26 mouse cellular contexts compared by ENCODE assay signal in the genomic region with DNA sequence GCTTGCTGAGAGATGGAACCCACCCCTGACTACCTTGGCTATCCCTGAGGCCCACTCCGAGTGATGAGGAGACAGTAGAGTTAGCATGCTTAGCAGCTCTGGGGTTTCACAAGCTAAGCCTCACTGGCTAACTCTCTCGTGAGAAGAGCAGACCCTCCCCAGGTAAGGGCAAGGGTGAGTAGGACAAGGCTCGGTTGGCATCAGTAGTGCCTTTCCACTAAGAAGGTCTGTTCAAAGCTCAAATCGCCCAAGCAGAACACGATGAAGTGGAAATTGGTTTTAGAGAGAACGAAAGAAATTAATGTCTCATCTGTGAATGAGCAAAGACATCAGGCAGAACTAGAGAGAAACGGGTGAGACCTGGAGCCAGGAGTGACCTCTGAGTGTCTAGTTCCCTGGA. TPM values are rescaled to one million over a fixed set of nuclear protein-coding genes. Genes with fewer than 3 reads are reported as not detected.
A peak's percentile ranks its signal among the peaks of the same experiment; 100 is the strongest.
DNase-seq lines count a peak whose midpoint lies in the region; ATAC-seq and TF ChIP-seq lines count a peak whose summit lies in the region.
"Had no signal": no experiment of that assay in that cellular context is flagged by ENCODE, and none has a peak within 500 bp of the region (broad histone marks: within the 10 kb centered on the region; RNA-seq: fewer than 3 reads in every experiment).

No protein-coding gene starts in this region.

- no peaks in the 10 kb centered on the region for H3K9me3 ChIP-seq in kidney, embryonic 14.5 days (ENCODE audit: control insufficient read depth, low read length)
- no peaks in the 10 kb centered on the region for H3K9me3 ChIP-seq in kidney, embryonic 15.5 days (replicated peaks)
- H3K9me3 ChIP-seq in kidney, postnatal 0 days (replicated peaks; ENCODE audit: low read length) = no peaks in the 10 kb centered on the region
- H3K9me3 ChIP-seq in neural tube, embryonic 11.5 days (ENCODE audit: control insufficient read depth, low read length) = no peaks in the 10 kb centered on the region
- H3K9me3 ChIP-seq: embryonic facial prominence, embryonic 10.5 days; embryonic facial prominence, embryonic 12.5 days; forebrain, embryonic 13.5 days; G1E had no signal

- no peaks in the 10 kb centered on the region for H3K27me3 ChIP-seq in kidney, adult 2 months (replicated peaks; ENCODE audit: control insufficient read depth, insufficient read depth, low read length)
- no peaks in the 10 kb centered on the region for H3K27me3 ChIP-seq in kidney, embryonic 14.5 days (ENCODE audit: control insufficient read depth, insufficient read depth, low read length)
- no peaks in the 10 kb centered on the region for H3K27me3 ChIP-seq in kidney, embryonic 15.5 days
- no peaks in the 10 kb centered on the region for H3K27me3 ChIP-seq in kidney, postnatal 0 days (ENCODE audit: insufficient read depth, low read length)
- H3K27me3 ChIP-seq in neural tube, embryonic 11.5 days (ENCODE audit: control insufficient read depth, insufficient read depth, low read length) = no peaks in the 10 kb centered on the region
- H3K27me3 ChIP-seq: Patski had no signal

- H3K4me3 ChIP-seq in kidney, adult 2 months (ENCODE audit: insufficient read depth, low read depth, low read length) = no peak overlapping the region
- no peak overlapping the region for H3K4me3 ChIP-seq in kidney, embryonic 14.5 days (ENCODE audit: low read length)
- H3K4me3 ChIP-seq in kidney, embryonic 15.5 days (replicated peaks) = no peak overlapping the region
- no peak overlapping the region for H3K4me3 ChIP-seq in kidney, postnatal 0 days (replicated peaks; ENCODE audit: low read depth, low read length)
- H3K4me3 ChIP-seq in neural tube, embryonic 11.5 days (ENCODE audit: low read depth, low read length) = no peak overlapping the region
- H3K4me3 ChIP-seq: embryonic facial prominence, embryonic 10.5 days; embryonic facial prominence, embryonic 12.5 days; forebrain, embryonic 13.5 days had no signal

- no peak overlapping the region for H3K27ac ChIP-seq in kidney, adult 2 months (ENCODE audit: insufficient read depth, low read depth, low read length)
- no peak overlapping the region for H3K27ac ChIP-seq in kidney, embryonic 14.5 days (ENCODE audit: low read depth, low read length)
- 0 out of 2 replicates have a peak overlapping the region, but pooled peaks have one; percentile 3 for H3K27ac ChIP-seq in kidney, embryonic 15.5 days
- no peak overlapping the region for H3K27ac ChIP-seq in kidney, postnatal 0 days
- 0 out of 2 replicates have a peak overlapping the region, but pooled peaks have one; percentile 14 for H3K27ac ChIP-seq in neural tube, embryonic 11.5 days (ENCODE audit: low read depth, low read length)
- H3K27ac ChIP-seq: embryonic facial prominence, embryonic 10.5 days; embryonic facial prominence, embryonic 12.5 days; forebrain, embryonic 13.5 days had no signal

- 44% methylated on average over 7 of the region's 7 CpGs for WGBS in kidney, adult 2 months
- WGBS in kidney, embryonic 14.5 days = 55% methylated on average over 7 of the region's 7 CpGs
- WGBS in kidney, embryonic 15.5 days = 50% methylated on average over 7 of the region's 7 CpGs
- WGBS in kidney, postnatal 0 days = 52% methylated on average over 7 of the region's 7 CpGs
- WGBS in neural tube, embryonic 11.5 days = 82% methylated on average over 7 of the region's 7 CpGs

- no peak for ATAC-seq in kidney, embryonic 14.5 days (ENCODE audit: low FRiP score, low TSS enrichment)
- no peak; the same call in 1 of the 2 replicates for ATAC-seq in kidney, embryonic 15.5 days (replicated peaks; ENCODE audit: low FRiP score)
- ATAC-seq in kidney, postnatal 0 days (replicated peaks; ENCODE audit: low FRiP score, low read depth) = 0 out of 2 replicates have a peak, but pooled peaks have one; percentile 40
- ATAC-seq in neural tube, embryonic 11.5 days (ENCODE audit: insufficient read depth, low FRiP score, low TSS enrichment) = no peak
- ATAC-seq: activated CD4-positive, CD25-positive, alpha-beta regulatory T cell, adult 4 months; CD4-positive, CD25-positive, alpha-beta regulatory T cell, adult 4 months; forebrain, embryonic 13.5 days; Patski had no signal

- TF ChIP-seq CTCF in kidney, adult 2 months (conservative IDR thresholded peaks at IDR 0.05; ENCODE audit: insufficient read depth, insufficient read length, low read depth, low read length) = no peak
- no peak for TF ChIP-seq CTCF in kidney, postnatal 0 days (IDR thresholded peaks at IDR 0.05; ENCODE audit: low read depth)

- H3K9ac ChIP-seq in kidney, embryonic 14.5 days (ENCODE audit: low read depth, low read length) = no peak overlapping the region
- H3K9ac ChIP-seq in kidney, embryonic 15.5 days = no peak overlapping the region
- H3K9ac ChIP-seq in kidney, postnatal 0 days (ENCODE audit: low read depth, low read length) = no peak overlapping the region
- H3K9ac ChIP-seq in neural tube, embryonic 11.5 days (ENCODE audit: low read length) = no peak overlapping the region
- H3K9ac ChIP-seq: embryonic facial prominence, embryonic 12.5 days; forebrain, embryonic 13.5 days had no signal

- peaks cover 20% of the 10 kb centered on the region for H3K4me1 ChIP-seq in kidney, adult 2 months (ENCODE audit: control insufficient read depth, insufficient read depth, low read length)
- no peaks in the 10 kb centered on the region for H3K4me1 ChIP-seq in kidney, embryonic 14.5 days (ENCODE audit: control insufficient read depth, insufficient read depth, low read length)
- peaks cover 28% of the 10 kb centered on the region for H3K4me1 ChIP-seq in kidney, embryonic 15.5 days
- H3K4me1 ChIP-seq in kidney, postnatal 0 days (replicated peaks; ENCODE audit: insufficient read depth, low read length) = peaks cover 9% of the 10 kb centered on the region; the same call in 1 of the 2 replicates
- no peaks in the 10 kb centered on the region for H3K4me1 ChIP-seq in neural tube, embryonic 11.5 days (ENCODE audit: control insufficient read depth, insufficient read depth, low read length)
- H3K4me1 ChIP-seq: embryonic facial prominence, embryonic 12.5 days had no signal

- H3K4me2 ChIP-seq in kidney, embryonic 14.5 days (replicated peaks; ENCODE audit: low read depth, low read length) = no peak overlapping the region; the same call in 1 of the 2 replicates
- H3K4me2 ChIP-seq in kidney, embryonic 15.5 days = no peak overlapping the region
- H3K4me2 ChIP-seq in kidney, postnatal 0 days (ENCODE audit: low read length) = no peak overlapping the region
- no peak overlapping the region for H3K4me2 ChIP-seq in neural tube, embryonic 11.5 days (ENCODE audit: low read depth)
- H3K4me2 ChIP-seq: embryonic facial prominence, embryonic 12.5 days; forebrain, embryonic 13.5 days had no signal

- H3K36me3 ChIP-seq in kidney, adult 2 months (ENCODE audit: control insufficient read depth, insufficient read depth, low read length) = no peaks in the 10 kb centered on the region
- no peaks in the 10 kb centered on the region for H3K36me3 ChIP-seq in kidney, embryonic 14.5 days (ENCODE audit: control insufficient read depth, insufficient read depth, low read length)
- H3K36me3 ChIP-seq in kidney, embryonic 15.5 days = no peaks in the 10 kb centered on the region
- no peaks in the 10 kb centered on the region for H3K36me3 ChIP-seq in kidney, postnatal 0 days (ENCODE audit: insufficient read depth, low read length)
- no peaks in the 10 kb centered on the region for H3K36me3 ChIP-seq in neural tube, embryonic 11.5 days (ENCODE audit: control insufficient read depth, insufficient read depth, low read length)
- H3K36me3 ChIP-seq: embryonic facial prominence, embryonic 10.5 days; embryonic facial prominence, embryonic 12.5 days; G1E had no signal

- TF ChIP-seq POLR2A in kidney, adult 2 months (IDR thresholded peaks at IDR 0.05; ENCODE audit: low read depth, low read length) = no peak

- peak; percentile 78 for DNase-seq in kidney, adult 2 months
- DNase-seq in kidney, adult 11 months = no peak
- DNase-seq in kidney, postnatal 0 days (ENCODE audit: low spot score) = no peak
- no peak for DNase-seq in kidney, adult 18-20 months
- no peak for DNase-seq in neural tube, embryonic 11.5 days (ENCODE audit: low spot score)
- DNase-seq in neural tube, embryonic 10.5 days (ENCODE audit: extremely low spot score, low spot score) = no peak
- DNase-seq: adrenal gland, adult 8-10 months; adrenal gland, postnatal 14 days; adrenal gland, postnatal 36 days; B cell, adult 2 months; cerebellum, adult 11-12 months; cerebellum, adult 2 months; cerebellum, adult 9-10 months; cerebellum, postnatal 10 days; cerebellum, postnatal 25 days had no signal

RNA-seq across cellular contexts. Expression of gene Lep, which starts 6.8 kb away (rescaled TPM):
- polyA plus RNA-seq in kidney, adult 2 months (2012; rRNA removed) = 1.4 and 2.6 TPM in 2 replicates
- not detected in 2 replicates for polyA plus RNA-seq in kidney, embryonic 14.5 days (2014; fragmentation: Nextera tagmentation; extraction: Ambion mirVana)
- polyA plus RNA-seq in kidney, embryonic 15.5 days (2015; fragmentation: Nextera tagmentation; extraction: Ambion mirVana) = not detected in 2 replicates
- not detected in 2 replicates for polyA plus RNA-seq in kidney, postnatal 0 days (2015; fragmentation: Nextera tagmentation; extraction: Ambion mirVana)
- polyA plus RNA-seq in neural tube, embryonic 11.5 days (2014; fragmentation: Nextera tagmentation; extraction: Ambion mirVana) = not detected in 2 replicates
- polyA plus RNA-seq: activated CD4-positive, CD25-positive, alpha-beta regulatory T cell, adult 4 months; CD4-positive, CD25-positive, alpha-beta regulatory T cell, adult 4 months; cerebellum, adult 2 months; cortical plate, adult 2 months; embryonic facial prominence, embryonic 10.5 days; embryonic facial prominence, embryonic 12.5 days; forebrain, embryonic 11.5 days; forebrain, embryonic 13.5 days; G1E had no signal

Comparison
In these comparisons a context has a peak if more than half of its experiments do, and no peak if none do; other contexts are left out.
1. H3K27ac ChIP-seq: peak in kidney, embryonic 15.5 days (single experiment) and neural tube, embryonic 11.5 days (single experiment); none in kidney, adult 2 months (single experiment), kidney, embryonic 14.5 days (single experiment) and kidney, postnatal 0 days (single experiment).